Mouse (Mus musculus): ENCODE results near the gene Pip5k1b. TPM values are rescaled to one million over a fixed set of nuclear protein-coding genes. Genes with fewer than 3 reads are reported as not detected.

Gene Pip5k1b
- polyA plus RNA-seq, 1 experiment from 2014 or later: 8.3 TPM

DNA sequence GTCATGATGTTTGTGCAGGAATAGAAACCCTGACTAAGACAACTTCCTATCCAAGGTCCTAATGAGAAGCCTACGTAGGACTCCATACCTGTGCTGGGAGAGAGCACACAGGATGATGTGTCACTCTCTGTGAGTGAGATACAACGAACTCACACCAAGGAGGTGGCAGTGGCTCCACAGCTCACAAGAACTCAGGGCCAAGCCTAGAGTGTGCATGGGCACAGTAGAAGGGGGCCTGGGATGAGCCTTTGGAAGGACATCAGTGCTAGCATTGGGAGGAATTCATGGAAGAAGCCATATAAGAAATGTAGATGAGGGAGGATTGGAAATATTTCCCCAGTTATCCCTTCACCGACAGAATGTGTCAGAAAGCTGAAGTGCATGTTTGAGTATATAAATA lies 39.7 kb downstream of the Pip5k1b start:
- no peak overlapping the region for H3K4me3 ChIP-seq (ENCODE audit: low read depth, low read length)
- no peak overlapping the region for H3K4me2 ChIP-seq (ENCODE audit: low read depth, low read length)
- WGBS (ENCODE audit: insufficient replicate concordance): 82% methylated on average over 3 of the region's 3 CpGs
- H3K27me3 ChIP-seq (ENCODE audit: control insufficient read depth, insufficient read depth, low read depth, low read length): no peaks in the 10 kb centered on the region
- H3K27ac ChIP-seq (ENCODE audit: low read length): peak overlapping the region; percentile 67; the same call in 1 of the 2 replicates
- peaks cover 76% of the 10 kb centered on the region for H3K4me1 ChIP-seq (ENCODE audit: control insufficient read depth, low read depth, low read length)
- no peak for ATAC-seq (ENCODE audit: low read depth)
- no peak overlapping the region for H3K9ac ChIP-seq (ENCODE audit: low read depth, low read length)
- H3K9me3 ChIP-seq (replicated peaks; ENCODE audit: control insufficient read depth, low read length): no peaks in the 10 kb centered on the region
- H3K36me3 ChIP-seq (ENCODE audit: control insufficient read depth, insufficient read depth): no peaks in the 10 kb centered on the region

DNA sequence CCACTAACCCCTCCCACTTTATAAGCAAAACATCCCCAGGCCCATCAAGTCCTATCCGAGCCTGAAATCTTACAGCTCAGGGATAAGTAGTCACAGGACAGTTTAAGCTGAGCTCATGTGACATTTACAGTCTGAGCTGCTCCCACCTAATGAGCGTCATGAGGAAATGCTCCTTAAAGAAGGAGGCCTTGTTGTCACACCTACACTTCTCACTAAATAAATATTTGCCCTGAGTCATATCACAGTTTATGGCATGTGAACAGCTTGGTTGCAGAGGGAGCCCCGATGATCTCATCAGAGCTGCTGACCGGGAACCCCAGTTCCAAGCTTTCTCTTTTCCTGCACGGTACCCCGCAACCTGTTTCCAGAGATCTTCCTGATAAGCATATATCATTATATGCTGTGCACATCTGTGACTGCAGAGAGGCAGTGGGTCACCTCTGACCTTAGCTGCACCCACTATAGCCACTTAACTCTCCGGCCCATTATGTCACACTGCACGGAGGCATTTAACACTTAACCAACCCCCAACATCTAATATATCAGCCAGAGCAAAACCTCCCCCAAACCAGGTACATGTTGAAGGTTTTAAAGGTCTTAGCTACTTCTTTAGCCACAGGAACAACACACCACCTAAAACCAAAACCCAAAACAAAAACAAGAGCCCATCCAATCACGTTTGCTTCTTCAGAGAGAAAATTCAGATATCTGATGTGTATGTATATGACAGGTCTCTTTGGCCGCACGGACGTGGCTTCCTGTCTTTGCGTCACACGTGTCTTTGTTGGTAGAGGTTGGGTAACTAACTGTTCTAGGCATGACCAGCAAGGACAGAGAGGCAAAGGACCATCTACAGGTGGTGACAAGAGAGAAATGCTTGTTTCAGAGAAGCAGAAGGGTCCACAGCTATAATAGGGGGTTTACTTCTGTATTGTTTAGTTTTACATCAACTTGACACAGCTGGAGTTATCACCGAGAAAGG lies 40.7 kb downstream of the Pip5k1b start:
- H3K9me3 ChIP-seq (replicated peaks; ENCODE audit: control insufficient read depth, low read length): no peaks in the 10 kb centered on the region
- peak overlapping the region; percentile 98 for H3K27ac ChIP-seq (ENCODE audit: low read length)
- H3K4me2 ChIP-seq (ENCODE audit: low read depth, low read length): peak overlapping the region; percentile 6; the same call in 1 of the 2 replicates
- peaks cover 69% of the 10 kb centered on the region for H3K4me1 ChIP-seq (ENCODE audit: control insufficient read depth, low read depth, low read length)
- H3K9ac ChIP-seq (ENCODE audit: low read depth, low read length): peak overlapping the region; percentile 10; the same call in 1 of the 2 replicates
- no peaks in the 10 kb centered on the region for H3K27me3 ChIP-seq (ENCODE audit: control insufficient read depth, insufficient read depth, low read depth, low read length)
- H3K4me3 ChIP-seq (ENCODE audit: low read depth, low read length): no peak overlapping the region
- no peaks in the 10 kb centered on the region for H3K36me3 ChIP-seq (ENCODE audit: control insufficient read depth, insufficient read depth)
- 74% methylated on average over 15 of the region's 15 CpGs for WGBS (ENCODE audit: insufficient replicate concordance)
- ATAC-seq (ENCODE audit: low read depth): no peak

DNA sequence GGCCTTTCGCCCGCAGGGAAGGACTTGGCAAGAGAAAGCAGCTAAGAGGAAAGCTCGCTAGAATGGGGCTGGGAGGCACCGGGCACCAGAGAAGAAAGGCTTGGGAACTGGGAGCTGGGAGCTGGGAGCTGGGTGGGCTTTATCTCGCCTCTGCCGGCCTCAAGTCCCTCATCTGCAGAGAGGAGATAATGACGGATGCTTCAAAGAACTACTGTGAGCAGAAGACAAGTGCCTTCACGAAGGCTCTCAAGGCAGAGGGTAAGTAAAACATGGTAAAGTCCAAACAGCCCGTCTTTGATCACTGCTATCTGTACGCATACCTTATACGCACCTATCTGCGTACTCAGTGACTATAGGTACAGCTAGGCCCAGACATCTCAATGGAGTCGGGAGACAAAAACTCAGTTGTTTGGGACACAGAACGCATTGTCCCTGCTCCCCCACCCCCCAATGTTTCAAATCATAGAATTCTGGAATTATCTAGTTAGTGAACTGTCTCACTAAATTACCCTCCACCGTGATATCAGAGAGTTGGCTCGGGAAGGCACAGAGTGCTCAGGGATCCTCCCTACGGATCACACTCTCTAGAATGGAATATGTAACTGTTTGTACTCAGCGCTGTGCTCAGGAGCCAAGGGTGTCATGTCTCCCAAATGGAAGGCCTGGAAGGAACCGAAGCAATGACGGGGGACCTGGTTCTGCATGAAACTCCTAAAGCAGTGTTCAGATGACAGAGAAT lies 42.4 kb downstream of the Pip5k1b start:
- H3K4me1 ChIP-seq (ENCODE audit: control insufficient read depth, low read depth, low read length): peaks cover 77% of the 10 kb centered on the region
- peak overlapping the region; percentile 50 for H3K4me2 ChIP-seq (ENCODE audit: low read depth, low read length)
- WGBS (ENCODE audit: insufficient replicate concordance): 33% methylated on average over 20 of the region's 20 CpGs
- no peaks in the 10 kb centered on the region for H3K36me3 ChIP-seq (ENCODE audit: control insufficient read depth, insufficient read depth)
- ATAC-seq (ENCODE audit: low read depth): peak; percentile 96
- peak overlapping the region; percentile 23 for H3K4me3 ChIP-seq (ENCODE audit: low read depth, low read length)
- peak overlapping the region; percentile 60 for H3K9ac ChIP-seq (ENCODE audit: low read depth, low read length)
- no peaks in the 10 kb centered on the region for H3K9me3 ChIP-seq (replicated peaks; ENCODE audit: control insufficient read depth, low read length)
- peak overlapping the region; percentile 98 for H3K27ac ChIP-seq (ENCODE audit: low read length)
- H3K27me3 ChIP-seq (ENCODE audit: control insufficient read depth, insufficient read depth, low read depth, low read length): no peaks in the 10 kb centered on the region

DNA sequence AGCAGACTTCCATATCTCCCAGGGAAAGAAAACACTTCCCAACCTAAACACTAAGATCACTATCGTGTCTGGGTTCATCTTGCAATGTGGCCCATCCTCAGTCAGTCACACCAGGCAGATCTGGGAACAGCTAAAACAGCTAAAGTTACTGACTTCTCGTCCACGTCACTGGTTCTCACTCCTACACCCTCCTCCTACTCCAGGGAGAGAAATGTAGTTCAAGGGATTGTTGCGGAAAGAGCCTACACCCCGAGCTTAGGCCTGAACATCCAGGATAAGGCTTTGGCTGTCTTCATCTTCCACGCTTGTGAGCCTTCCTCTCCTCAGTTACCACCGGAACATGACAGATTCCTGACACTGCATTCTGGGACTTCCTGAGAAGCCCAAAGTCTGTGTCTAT lies 43.7 kb downstream of the Pip5k1b start:
- no peaks in the 10 kb centered on the region for H3K27me3 ChIP-seq (ENCODE audit: control insufficient read depth, insufficient read depth, low read depth, low read length)
- no peak overlapping the region for H3K4me2 ChIP-seq (ENCODE audit: low read depth, low read length)
- no peak overlapping the region for H3K4me3 ChIP-seq (ENCODE audit: low read depth, low read length)
- WGBS (ENCODE audit: insufficient replicate concordance): 78% methylated on average over 7 of the region's 7 CpGs
- no peak overlapping the region; the same call in 1 of the 2 replicates for H3K9ac ChIP-seq (ENCODE audit: low read depth, low read length)
- H3K36me3 ChIP-seq (ENCODE audit: control insufficient read depth, insufficient read depth): no peaks in the 10 kb centered on the region
- H3K9me3 ChIP-seq (replicated peaks; ENCODE audit: control insufficient read depth, low read length): no peaks in the 10 kb centered on the region
- H3K27ac ChIP-seq (ENCODE audit: low read length): peak overlapping the region; percentile 98
- peaks cover 66% of the 10 kb centered on the region for H3K4me1 ChIP-seq (ENCODE audit: control insufficient read depth, low read depth, low read length)
- ATAC-seq (ENCODE audit: low read depth): no peak

DNA sequence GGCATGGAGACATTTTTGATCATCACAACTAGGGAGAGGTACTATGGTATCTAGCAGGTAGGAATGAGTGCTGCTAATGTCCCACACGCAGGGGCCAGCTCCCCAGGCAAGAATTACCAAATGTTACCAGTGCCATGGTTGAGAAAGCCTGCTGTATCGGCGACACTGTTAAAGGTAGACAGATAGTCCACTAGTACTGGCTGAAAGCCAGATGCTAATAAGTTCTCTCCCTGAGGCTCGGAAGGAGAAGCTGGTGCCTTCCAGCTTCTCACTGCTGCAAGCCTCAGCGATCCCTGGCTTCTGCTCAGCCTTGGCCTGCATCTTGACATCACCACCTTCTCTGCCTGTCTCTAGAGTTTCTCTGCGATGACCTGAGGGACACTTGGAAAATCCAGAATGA lies 46.3 kb downstream of the Pip5k1b start:
- Histone ChIP-seq H3K27me3 (ENCODE audit: control insufficient read depth, insufficient read depth, low read depth, low read length) (no peaks in the 10 kb centered on the region), H3K9me3 (replicated peaks; ENCODE audit: control insufficient read depth, low read length) (no peaks in the 10 kb centered on the region), H3K4me2 (ENCODE audit: low read depth, low read length) (no peak overlapping the region), H3K4me3 (ENCODE audit: low read depth, low read length) (no peak overlapping the region), H3K9ac (ENCODE audit: low read depth, low read length) (no peak overlapping the region; the same call in 1 of the 2 replicates), H3K27ac (ENCODE audit: low read length) (peak overlapping the region; percentile 50), H3K36me3 (ENCODE audit: control insufficient read depth, insufficient read depth) (no peaks in the 10 kb centered on the region), H3K4me1 (ENCODE audit: control insufficient read depth, low read depth, low read length) (peaks cover 48% of the 10 kb centered on the region)
- 85% methylated on average over 6 of the region's 6 CpGs for WGBS (ENCODE audit: insufficient replicate concordance)
- no peak for ATAC-seq (ENCODE audit: low read depth)

DNA sequence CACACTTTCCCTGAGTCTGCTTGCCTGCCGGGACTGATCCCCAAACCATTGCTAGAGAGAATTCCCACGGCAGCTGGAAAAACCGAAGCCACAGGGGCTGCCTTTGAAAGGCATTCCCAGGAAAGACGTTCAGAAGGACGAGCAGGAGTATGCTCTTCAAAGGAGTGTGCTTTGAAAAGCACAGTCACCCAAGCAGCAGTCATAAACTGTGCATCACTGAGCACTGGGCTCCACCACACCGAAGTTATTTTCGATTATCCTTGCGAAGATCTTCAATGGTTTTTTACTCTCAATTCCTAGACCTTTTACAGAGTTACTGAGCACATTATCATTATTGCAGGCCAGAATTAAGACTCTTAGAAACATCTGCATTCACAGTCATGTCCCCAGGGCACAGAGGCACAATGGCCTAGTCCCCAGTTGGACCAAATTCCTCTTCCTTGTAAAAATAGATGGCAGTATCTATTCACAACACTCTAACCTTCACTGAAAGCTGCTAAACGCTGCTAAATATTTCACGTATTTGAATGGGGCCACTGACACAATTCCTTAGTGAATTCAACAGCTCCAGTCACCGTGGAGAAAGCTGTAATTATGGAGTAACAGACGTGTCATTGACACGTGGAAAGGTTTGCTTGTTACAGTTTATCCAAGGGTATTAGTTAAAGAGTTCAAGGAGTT lies 47.4 kb downstream of the Pip5k1b start:
- no peak overlapping the region for H3K9ac ChIP-seq (ENCODE audit: low read depth, low read length)
- H3K27me3 ChIP-seq (ENCODE audit: control insufficient read depth, insufficient read depth, low read depth, low read length): no peaks in the 10 kb centered on the region
- WGBS (ENCODE audit: insufficient replicate concordance): 82% methylated on average over 13 of the region's 13 CpGs
- no peak overlapping the region for H3K4me3 ChIP-seq (ENCODE audit: low read depth, low read length)
- H3K4me2 ChIP-seq (ENCODE audit: low read depth, low read length): no peak overlapping the region
- no peaks in the 10 kb centered on the region for H3K36me3 ChIP-seq (ENCODE audit: control insufficient read depth, insufficient read depth)
- H3K9me3 ChIP-seq (replicated peaks; ENCODE audit: control insufficient read depth, low read length): no peaks in the 10 kb centered on the region
- ATAC-seq (ENCODE audit: low read depth): no peak
- H3K4me1 ChIP-seq (ENCODE audit: control insufficient read depth, low read depth, low read length): peaks cover 37% of the 10 kb centered on the region
- 0 out of 2 replicates have a peak overlapping the region, but pooled peaks have one; percentile 14 for H3K27ac ChIP-seq (ENCODE audit: low read length)

DNA sequence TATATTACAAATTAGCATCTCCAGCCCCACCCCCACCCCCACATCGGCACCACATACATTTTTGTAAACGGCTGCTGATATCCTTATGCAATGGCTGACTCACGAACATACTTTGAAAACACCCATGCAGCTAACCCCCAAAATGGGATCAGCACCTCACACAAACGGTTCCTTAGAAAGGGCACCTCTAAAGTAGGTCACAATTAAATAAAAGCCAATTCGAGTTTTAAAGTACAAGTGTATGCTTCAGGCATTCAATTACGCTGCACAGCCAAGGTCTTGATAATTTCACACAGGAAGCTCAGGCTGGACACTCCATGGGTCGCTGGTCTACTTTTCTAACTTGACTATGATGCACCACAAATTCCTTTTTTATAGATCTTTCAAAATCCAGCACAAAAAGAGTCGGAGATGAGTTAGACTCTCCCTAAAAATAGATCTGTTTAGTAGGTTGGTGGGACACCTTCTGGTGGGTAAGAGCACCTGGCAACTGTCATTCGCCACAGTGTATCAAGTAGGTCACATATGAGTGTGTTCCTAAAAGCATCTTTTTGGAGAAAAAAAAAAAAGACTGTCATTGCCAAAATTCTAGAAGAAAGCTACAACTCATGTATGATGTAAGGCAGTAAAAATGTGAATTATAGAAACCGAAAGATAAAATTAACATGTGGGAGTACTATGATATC lies 52.8 kb downstream of the Pip5k1b start:
- no peaks in the 10 kb centered on the region for H3K36me3 ChIP-seq (ENCODE audit: control insufficient read depth, insufficient read depth)
- ATAC-seq (ENCODE audit: low read depth): no peak
- H3K4me1 ChIP-seq (ENCODE audit: control insufficient read depth, low read depth, low read length): peaks cover 2% of the 10 kb centered on the region; the same call in 1 of the 2 replicates
- no peaks in the 10 kb centered on the region for H3K9me3 ChIP-seq (replicated peaks; ENCODE audit: control insufficient read depth, low read length)
- no peak overlapping the region for H3K9ac ChIP-seq (ENCODE audit: low read depth, low read length)
- H3K4me3 ChIP-seq (ENCODE audit: low read depth, low read length): no peak overlapping the region
- no peak overlapping the region for H3K4me2 ChIP-seq (ENCODE audit: low read depth, low read length)
- no peak overlapping the region for H3K27ac ChIP-seq (ENCODE audit: low read length)
- no peaks in the 10 kb centered on the region for H3K27me3 ChIP-seq (ENCODE audit: control insufficient read depth, insufficient read depth, low read depth, low read length)
- 71% methylated on average over 10 of the region's 10 CpGs for WGBS (ENCODE audit: insufficient replicate concordance)

DNA sequence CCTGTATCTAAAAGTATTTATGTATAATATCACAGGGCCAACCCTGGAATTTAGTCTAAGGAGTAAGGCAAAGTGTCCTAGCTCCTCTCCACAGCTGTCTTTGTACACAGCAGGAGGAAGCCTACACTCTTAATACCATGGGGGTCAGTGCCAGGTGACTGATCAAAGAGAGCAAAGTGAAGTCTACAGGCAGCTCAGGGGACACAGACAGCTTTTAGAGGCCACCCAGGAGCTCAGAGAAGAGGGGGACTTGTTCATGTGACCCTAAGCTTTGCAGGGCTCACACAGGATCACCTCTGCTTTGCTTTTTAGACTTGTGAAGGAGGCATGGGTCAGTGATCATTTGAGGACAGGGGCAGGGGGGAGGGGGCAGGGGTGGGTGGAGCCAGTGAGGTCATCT lies 54.1 kb downstream of the Pip5k1b start:
- Histone ChIP-seq H3K27ac (ENCODE audit: low read length) (no peak overlapping the region), H3K4me1 (ENCODE audit: control insufficient read depth, low read depth, low read length) (peaks cover under 1% of the 10 kb centered on the region; the same call in 1 of the 2 replicates), H3K36me3 (ENCODE audit: control insufficient read depth, insufficient read depth) (no peaks in the 10 kb centered on the region), H3K4me3 (ENCODE audit: low read depth, low read length) (no peak overlapping the region), H3K9me3 (replicated peaks; ENCODE audit: control insufficient read depth, low read length) (no peaks in the 10 kb centered on the region), H3K9ac (ENCODE audit: low read depth, low read length) (no peak overlapping the region), H3K27me3 (ENCODE audit: control insufficient read depth, insufficient read depth, low read depth, low read length) (no peaks in the 10 kb centered on the region), H3K4me2 (ENCODE audit: low read depth, low read length) (no peak overlapping the region)
- no peak for ATAC-seq (ENCODE audit: low read depth)
